Mouse (Mus musculus) naive thymus-derived CD4-positive, alpha-beta T cell, adult 5 months (primary cell): ENCODE data around the gene Trip12. TPM values are rescaled to one million over a fixed set of nuclear protein-coding genes. Genes with fewer than 3 reads are reported as not detected.

Experiments
- polyA plus RNA-seq: library from polyadenylated mRNA; unstranded; fragments of 100-300 nt; shearing (Covaris generic); gene quantifications from one replicate; pipeline ENCODE4 v1.2.1, GENCODE M21; 2017

Trip12 gene
- 161 TPM for polyA plus RNA-seq

GRCm38 (mm10) chr1:84840018-84840664 is at the start of gene Trip12:
Trip12 (minus strand) TSS chr1:84840516.

DNA sequence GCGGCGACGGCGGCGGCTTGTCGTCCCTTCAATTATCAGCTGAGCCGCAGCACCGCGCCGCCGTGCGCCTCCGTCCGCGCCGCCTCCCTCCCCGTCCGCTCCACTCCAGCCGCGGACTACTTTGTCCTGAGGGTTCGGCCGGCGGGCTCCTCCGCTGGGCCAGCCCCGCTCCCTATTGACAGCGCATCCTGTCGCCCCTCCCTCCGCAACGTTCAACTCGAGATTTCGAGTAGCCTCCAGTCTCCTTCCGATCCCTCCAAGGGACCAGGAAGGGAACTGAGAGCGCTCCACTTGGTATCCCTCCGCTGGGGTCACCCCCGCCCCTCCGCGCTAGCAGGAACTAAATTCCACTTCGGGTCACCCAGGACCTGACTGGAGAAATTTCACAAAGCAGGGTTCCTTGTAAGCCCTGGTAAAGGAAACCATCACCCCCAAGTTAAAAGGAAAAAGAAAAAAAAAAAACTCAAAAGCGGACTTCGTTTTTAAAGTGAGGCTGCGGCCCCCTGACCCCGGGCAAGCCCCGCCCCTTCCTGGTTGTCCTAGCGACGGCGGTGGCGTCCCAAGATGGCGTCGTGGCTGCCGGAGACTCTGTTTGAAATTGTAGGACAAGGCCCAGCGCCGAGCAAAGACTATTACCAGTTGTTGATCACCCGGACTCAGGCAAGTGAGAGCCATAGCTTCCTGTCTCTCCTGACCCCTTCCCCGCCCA is 853 bp downstream of the Trip12 start, which contains the start of gene Fbxo36:
Gene Fbxo36, plus strand, starts transcription at position 533 of the 709 bp plus-strand sequence.

GRCm38 (mm10) chr1:84695517-84696411 is 144.6 kb downstream of the Trip12 start, which contains the start of gene Dner:
Dner (minus strand) TSS chr1:84696221.

Other genes with a start within 250 kb of the Trip12 start
- not detected for gene Dner, start 144.3 kb downstream of the Trip12 start, polyA plus RNA-seq
- gene Fbxo36, start 675 bp downstream of the Trip12 start, polyA plus RNA-seq, result 0.71 TPM
- gene Slc16a14, start 94.6 kb upstream of the Trip12 start, polyA plus RNA-seq, result not detected